Mouse (Mus musculus) thymus, postnatal 0 days (tissue): ENCODE data around the gene Atp1a4. TPM values are rescaled to one million over a fixed set of nuclear protein-coding genes. Genes with fewer than 3 reads are reported as not detected.
"Not testable (repeated sequence)": the region's sequence is repeated elsewhere in the genome, so short reads cannot be mapped to it uniquely, and the experiment has no call there.

ENCODE experiments used
- DNase-seq: peaks from one replicate; pipeline ENCODE4 v3.0.0-alpha.2; 2015; ENCODE audit warnings: low spot score
- polyA plus RNA-seq: library from polyadenylated mRNA; unstranded; fragments of >200 nt; fragmentation: Nextera tagmentation; extraction: Ambion mirVana; gene quantifications from 2 replicates; pipeline ENCODE4 v1.2.1, GENCODE M21; 2015

Gene Atp1a4
- polyA plus RNA-seq, 1 experiment from 2014 or later: not detected

DNA sequence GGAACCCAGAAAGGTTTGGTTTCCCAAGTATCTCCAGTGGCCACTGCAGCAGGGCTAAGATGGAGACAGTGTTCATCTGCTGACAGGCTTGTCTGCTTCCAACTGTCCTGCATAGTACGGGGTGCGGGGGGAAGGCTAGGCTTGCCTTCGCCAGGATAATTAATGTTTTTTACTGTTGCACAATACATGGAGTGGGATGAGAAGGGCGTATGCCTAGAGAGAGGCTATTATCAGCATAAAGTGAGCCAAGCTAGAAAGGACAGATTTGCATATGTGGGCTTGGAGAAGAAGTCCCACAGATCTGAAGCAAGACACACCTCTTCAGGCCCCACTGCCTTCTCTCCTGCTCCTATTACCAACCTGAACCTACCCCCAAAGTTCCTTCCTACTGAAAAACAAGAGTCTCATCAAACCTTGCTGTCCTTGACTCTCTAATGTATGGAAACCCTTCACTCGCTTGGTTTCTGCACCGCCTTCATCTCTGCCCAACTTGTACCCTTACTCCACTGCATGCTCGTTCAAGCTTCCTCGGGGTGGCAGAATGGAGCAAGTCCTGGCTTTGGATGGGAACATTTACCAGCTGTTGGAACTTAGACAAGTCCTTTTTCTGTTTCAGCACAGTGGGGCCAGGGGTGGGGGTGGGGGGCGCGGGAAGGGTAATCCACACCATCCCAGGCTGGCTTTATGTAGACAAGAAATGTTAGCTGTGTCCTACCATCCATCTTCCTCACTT, 23.5 kb upstream of the Atp1a4 start:
- no peak for DNase-seq

- DNase-seq: no peak
These were observed 21.7 kb upstream of the Atp1a4 start for GRCm38 (mm10) chr1:172279768-172280509.

DNA sequence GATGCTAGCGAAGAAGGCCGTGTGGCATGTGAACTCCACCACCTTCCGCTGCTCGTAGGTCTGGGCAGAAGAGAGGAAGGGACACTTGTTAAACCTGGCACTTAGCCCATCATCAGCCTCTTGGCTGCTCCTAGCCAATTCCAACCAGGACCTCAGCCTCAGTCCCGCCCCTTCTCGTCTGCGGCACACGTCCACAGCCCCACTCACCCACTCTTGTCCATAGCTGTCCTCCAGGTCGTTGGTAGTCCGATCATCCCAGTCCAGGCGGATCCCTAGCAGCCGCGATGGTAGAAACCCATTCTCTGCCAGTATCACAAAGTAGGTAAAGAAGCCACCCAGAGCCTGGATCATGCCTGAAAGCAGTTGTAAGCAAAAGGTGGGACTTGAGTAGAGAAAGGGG, 20.1 kb upstream of the Atp1a4 start:
- DNase-seq: no peak

DNA sequence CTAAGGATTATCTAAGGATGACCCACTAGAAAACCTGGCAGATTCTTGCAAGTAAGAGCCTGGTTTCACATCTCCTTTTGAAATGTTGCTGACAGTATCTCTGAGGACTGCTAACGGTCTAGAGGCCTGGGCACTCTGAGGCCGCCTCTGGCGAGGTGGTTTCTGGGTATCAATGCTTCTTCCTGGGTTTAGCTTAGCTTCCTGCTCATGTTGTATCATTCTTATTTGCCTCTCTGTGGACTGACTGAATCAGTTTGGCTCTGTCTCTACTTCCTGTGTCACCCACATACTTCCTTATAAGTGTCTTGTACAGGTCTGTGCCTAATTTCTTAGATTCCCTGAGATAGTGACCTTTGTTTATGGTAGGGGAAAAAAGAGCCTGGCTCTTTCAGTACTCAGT, 19.0 kb upstream of the Atp1a4 start:
- peak; percentile 14 for DNase-seq

- no peak for DNase-seq
These were observed 16.3 kb upstream of the Atp1a4 start for GRCm38 (mm10) chr1:172274547-172274946.

GRCm38 (mm10) chr1:172274116-172274515, 15.9 kb upstream of the Atp1a4 start:
- no peak for DNase-seq

- DNase-seq: no peak
These were observed 15.2 kb upstream of the Atp1a4 start for GRCm38 (mm10) chr1:172273386-172273785.

DNA sequence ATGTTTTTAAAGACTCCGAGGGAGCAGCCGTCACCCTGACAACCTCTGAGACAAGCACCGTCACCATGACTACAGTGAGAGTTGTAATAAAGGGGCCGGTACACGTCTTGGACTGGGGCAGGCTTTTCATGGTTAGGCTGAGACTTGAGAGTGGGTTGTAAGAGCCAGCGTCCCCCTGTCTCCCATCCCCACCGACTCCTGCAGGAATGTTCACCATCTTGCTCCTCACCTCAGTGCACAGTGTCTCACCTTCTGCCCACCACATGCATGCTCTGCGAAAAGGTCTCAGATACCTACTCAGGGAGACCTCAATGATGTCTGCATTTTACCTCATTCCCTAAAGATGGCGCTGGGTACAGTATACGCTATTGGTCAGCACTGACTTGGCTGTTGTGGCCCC, 13.6 kb upstream of the Atp1a4 start:
- DNase-seq: no peak

GRCm38 (mm10) chr1:172271208-172271607, 13.0 kb upstream of the Atp1a4 start:
- no peak for DNase-seq

GRCm38 (mm10) chr1:172261477-172262078, 3.4 kb upstream of the Atp1a4 start, which contains the start of gene Igsf8:
Gene Igsf8, plus strand, starts transcription at chr1:172261641.
- no peak for DNase-seq

- DNase-seq: peak; percentile 67
These were observed 10.5 kb downstream of the Atp1a4 start for GRCm38 (mm10) chr1:172247679-172248078.

DNA sequence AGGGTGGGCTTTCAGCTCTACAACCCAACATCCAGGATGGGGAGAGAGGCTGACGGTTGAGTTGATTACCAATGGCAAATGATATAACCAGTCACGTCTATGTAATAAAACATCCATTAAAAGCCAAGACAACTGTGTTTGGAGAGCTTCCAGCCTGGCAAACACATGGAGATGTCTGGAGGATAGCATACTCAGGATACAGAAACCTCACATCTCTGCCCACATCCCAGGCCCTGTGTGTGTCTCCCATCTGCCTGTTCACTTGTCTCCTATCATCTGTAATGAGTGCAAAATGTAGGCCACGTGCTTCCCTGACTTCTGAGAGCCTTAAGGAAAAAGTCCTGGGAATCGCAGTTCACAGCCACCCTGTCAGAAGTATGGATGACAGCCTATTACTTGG, 11.0 kb downstream of the Atp1a4 start:
- no peak for DNase-seq

DNA sequence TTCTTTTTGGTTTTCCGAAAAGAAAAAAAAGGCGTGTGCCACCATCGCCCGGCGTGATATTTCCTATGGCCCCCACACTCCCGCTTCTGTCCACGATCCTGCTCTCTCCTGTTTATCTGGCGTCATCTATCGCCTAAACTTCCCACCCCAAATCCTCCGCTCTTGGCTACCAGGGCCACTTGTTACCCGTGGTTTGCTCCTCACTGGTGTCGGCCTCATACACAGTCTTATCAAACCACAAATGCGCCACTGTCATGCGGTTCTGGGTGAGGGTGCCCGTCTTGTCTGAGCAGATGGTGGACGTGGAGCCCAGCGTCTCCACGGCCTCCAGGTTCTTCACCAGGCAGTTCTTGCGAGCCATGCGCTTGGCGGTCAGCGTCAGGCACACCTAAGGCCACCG, 13.6 kb downstream of the Atp1a4 start:
- not testable (repeated sequence) for DNase-seq

DNA sequence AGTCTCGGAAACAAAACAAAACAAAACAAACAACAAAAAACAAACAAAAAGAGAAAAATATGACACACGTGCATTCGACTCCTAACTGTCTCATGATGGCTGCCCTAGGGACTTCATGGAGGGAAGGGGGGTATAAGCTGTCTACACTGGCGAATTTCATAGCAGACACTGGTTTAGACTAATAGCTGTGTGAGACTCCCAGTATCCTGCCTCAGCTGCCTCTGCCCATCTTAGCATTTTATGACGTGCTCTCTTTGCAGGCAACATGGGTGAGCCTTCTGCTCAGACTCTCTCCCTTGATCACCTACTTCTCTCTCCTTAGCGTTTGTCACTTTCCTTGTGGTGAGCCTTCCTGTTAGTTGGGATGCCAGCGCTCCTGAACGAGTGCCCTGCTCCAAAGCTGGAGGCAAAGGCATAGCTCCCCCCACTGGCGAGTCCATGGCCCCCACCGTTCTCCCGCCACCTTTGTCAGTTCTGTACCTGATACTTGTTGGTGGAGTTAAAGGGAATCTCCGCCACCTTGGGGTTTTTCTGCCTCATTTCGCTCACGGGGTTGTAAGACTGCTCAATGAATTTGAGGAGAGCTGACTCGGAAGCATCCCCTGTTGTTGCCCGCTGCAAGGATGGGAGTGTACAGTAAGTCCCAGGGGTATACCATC, 14.5 kb downstream of the Atp1a4 start:
- DNase-seq: no peak

- no peak for DNase-seq
These were observed 15.8 kb downstream of the Atp1a4 start for GRCm38 (mm10) chr1:172242401-172242800.

GRCm38 (mm10) chr1:172240945-172241708, 17.1 kb downstream of the Atp1a4 start:
- DNase-seq: no peak

DNA sequence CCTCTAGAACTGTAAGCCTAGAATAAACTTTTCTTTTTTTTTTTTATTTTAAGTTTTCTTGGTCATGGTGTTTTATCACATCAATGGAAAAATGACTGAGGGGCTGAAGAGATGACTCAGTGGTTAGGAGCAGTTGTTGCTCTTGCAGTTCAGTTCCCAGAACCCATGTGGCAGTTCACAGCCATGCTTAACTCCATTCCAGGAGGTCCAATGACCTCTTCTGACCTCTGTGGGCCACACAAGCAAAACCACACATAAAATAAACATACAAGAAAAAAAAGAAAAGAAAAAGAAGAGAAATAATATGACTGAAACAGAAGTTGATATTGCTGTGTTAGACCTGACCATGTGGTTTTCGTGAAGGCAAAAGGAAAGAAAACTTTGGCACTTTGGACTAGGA, 29.0 kb downstream of the Atp1a4 start:
- no peak for DNase-seq

DNA sequence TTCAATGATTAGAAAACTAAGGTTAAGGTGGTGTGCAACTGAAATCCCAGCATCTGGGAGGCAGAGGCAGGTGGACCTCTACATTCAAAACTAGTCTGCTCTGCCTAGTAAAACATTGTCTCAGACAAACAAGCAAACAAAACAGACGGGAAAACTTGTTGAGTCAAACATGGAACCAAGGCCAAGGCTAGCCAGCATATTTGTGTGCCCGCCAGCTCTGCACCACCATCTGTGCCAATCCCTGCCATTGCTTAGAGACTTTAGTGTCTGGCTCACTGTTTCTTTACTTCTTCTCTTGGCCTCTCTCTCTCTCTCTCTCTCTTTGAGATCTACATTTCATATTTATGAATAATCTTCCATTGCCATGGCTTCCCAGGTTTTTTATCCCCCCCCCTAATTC, 30.0 kb downstream of the Atp1a4 start:
- no peak for DNase-seq

DNA sequence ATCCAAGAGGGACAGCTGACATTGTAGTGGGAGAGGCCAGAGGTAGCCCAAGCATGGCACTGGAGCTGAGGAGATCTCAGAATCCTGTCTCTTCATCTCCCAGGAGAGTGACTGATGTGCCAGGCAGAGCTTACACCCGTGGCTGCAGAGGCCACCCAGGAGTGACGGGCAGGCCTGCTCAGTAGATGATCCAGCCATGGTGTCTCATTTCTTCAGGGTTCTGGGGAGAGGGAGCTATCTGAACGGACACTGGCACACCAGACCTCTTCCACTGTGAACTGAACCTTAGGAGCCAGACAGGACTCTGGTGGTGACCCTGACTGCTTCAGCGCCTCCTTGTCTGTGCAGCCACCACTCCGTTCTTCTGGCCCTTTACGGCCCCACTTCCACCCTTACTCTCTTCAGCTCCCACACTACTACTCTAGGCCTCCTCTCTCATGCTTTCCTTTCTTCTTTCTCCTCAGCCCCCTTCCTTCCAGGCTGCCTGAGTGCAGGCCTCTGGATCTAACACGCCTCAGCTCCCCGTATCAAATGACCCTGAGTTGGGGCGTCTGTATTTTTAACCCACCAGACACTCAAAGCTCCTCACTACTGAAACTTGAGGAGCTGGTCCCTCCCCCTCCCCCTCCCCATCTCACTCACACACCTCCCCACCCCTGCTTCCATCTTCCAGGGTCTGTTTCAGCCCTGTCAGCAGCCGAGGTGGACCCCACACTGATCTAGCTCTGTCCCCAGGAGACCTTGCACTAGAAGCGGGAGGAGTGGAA, 36.7 kb downstream of the Atp1a4 start:
- no peak for DNase-seq

DNA sequence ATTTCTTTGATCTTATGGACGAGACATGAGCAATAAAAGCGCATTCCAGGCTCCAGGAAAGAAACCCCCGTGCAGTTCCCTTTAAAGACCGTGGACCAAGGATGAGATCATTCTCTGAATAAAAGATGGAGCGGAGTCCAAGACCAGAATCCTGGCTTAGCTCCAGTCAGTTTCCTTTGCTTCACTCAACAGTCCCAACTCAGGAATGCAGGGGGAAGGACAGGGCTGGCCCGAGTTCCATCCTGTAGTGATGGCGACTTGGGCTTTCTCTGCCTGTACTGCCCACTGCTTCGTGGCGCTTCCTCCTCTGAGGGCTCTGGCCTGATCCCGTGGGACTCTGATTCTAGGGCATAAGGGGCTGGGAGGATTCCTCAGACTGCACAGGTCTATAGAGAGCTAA, 37.8 kb downstream of the Atp1a4 start:
- DNase-seq: no peak
